In genomic region chr19:28974862-28975611, GRCm38 (mm10) we compare ENCODE assay signal across 8 mouse cellular contexts. TPM values are rescaled to one million over a fixed set of nuclear protein-coding genes. Genes with fewer than 3 reads are reported as not detected.
A peak's percentile ranks its signal among the peaks of the same experiment; 100 is the strongest.
DNase-seq lines count a peak whose midpoint lies in the region; ATAC-seq and TF ChIP-seq lines count a peak whose summit lies in the region.

No protein-coding gene starts in this region.

- H3K36me3 ChIP-seq in ES-E14 (ENCODE audit: control insufficient read depth, insufficient read depth, low read length, poor library complexity, severe bottlenecking), result no peaks in the 10 kb centered on the region
- H3K36me3 ChIP-seq in lung, embryonic 14.5 days (ENCODE audit: insufficient read depth), result no peaks in the 10 kb centered on the region

- no peak for TF ChIP-seq POLR2A in cerebellum, adult 2 months (IDR thresholded peaks at IDR 0.05; ENCODE audit: borderline replicate concordance, insufficient read depth, low read length)

- H3K27ac ChIP-seq in ES-E14 (ENCODE audit: insufficient read depth, low read depth, low read length, poor library complexity, severe bottlenecking), result no peak overlapping the region
- no peak overlapping the region for H3K27ac ChIP-seq in cerebellum, adult 2 months (ENCODE audit: insufficient read depth, low read length)
- H3K27ac ChIP-seq in lung, embryonic 14.5 days (ENCODE audit: low read depth), result no peak overlapping the region

- peak overlapping the region; percentile 60 for H3K4me2 ChIP-seq in lung, embryonic 14.5 days

- no peaks in the 10 kb centered on the region for H3K9me3 ChIP-seq in ES-E14 (ENCODE audit: control insufficient read depth, insufficient read depth, low read depth, low read length)
- H3K9me3 ChIP-seq in lung, embryonic 14.5 days (ENCODE audit: low read depth, low read length), result no peaks in the 10 kb centered on the region

- DNase-seq in ES-E14 (ENCODE audit: low read depth, low spot score), result peak; percentile 66
- peak; percentile 70 to 73 for DNase-seq in cerebellum, adult 2 months
- peak; percentile 67 for DNase-seq in forelimb bud, embryonic 11.5 days (ENCODE audit: low read depth, low spot score)
- DNase-seq in layer of hippocampus, adult 8-10 months (ENCODE audit: low spot score in 2 of 2), result peak; percentile 70 to 86
- peak; percentile 84 for DNase-seq in lung, embryonic 14.5 days
- DNase-seq in ovary, adult 18-20 months (ENCODE audit: low spot score), result peak; percentile 44
- peak; percentile 63 for DNase-seq in thymus, postnatal 0 days (ENCODE audit: low spot score)

- ATAC-seq in hematopoietic stem cell, adult 5-6 weeks (replicated peaks in 1 of 2; ENCODE audit: insufficient read depth in 1 of 2, low FRiP score in 2 of 2, low TSS enrichment in 1 of 2, low read depth in 1 of 2, poor library complexity in 2 of 2, severe bottlenecking in 2 of 2), result peak; percentile 69 to 86
- ATAC-seq in lung, embryonic 14.5 days (ENCODE audit: insufficient read depth), result peak; percentile 49; the same call in 1 of the 2 replicates

- H3K4me3 ChIP-seq in ES-E14 (ENCODE audit: insufficient read depth in 1 of 2, low read depth in 1 of 2, low read length in 2 of 2, poor library complexity in 1 of 2, severe bottlenecking in 1 of 2), result peak overlapping the region; percentile 63 to 64
- peak overlapping the region; percentile 57 for H3K4me3 ChIP-seq in cerebellum, adult 2 months (replicated peaks; ENCODE audit: insufficient read depth, low read depth, low read length)
- peak overlapping the region; percentile 30 for H3K4me3 ChIP-seq in lung, embryonic 14.5 days (ENCODE audit: low read depth, low read length)

- H3K9ac ChIP-seq in ES-E14 (ENCODE audit: insufficient read depth, low read depth, low read length, poor library complexity, severe bottlenecking), result peak overlapping the region; percentile 21
- H3K9ac ChIP-seq in lung, embryonic 14.5 days, result peak overlapping the region; percentile 13; the same call in 1 of the 2 replicates

- WGBS in cerebellum, adult 2 months, result 9% methylated on average over 35 of the region's 35 CpGs
- WGBS in lung, embryonic 14.5 days, result 15% methylated on average over 35 of the region's 35 CpGs

- in situ Hi-C loops in ES-E14 (cut with MboI; ENCODE audit: low sequenced_read_pairs in 2 of 2, unreplicated experiment in 2 of 2), result no loop called here

- no peaks in the 10 kb centered on the region for H3K27me3 ChIP-seq in cerebellum, adult 2 months (ENCODE audit: control insufficient read depth, insufficient read depth, low read length)
- 0 out of 2 replicates have a peak, but pooled peaks cover 4% of the 10 kb centered on the region for H3K27me3 ChIP-seq in lung, embryonic 14.5 days (ENCODE audit: insufficient read depth, low read length)

- no peaks in the 10 kb centered on the region for H3K4me1 ChIP-seq in ES-E14 (ENCODE audit: control insufficient read depth in 2 of 2, insufficient read depth in 2 of 2, low read length in 2 of 2, poor library complexity in 1 of 2)
- H3K4me1 ChIP-seq in cerebellum, adult 2 months (ENCODE audit: control insufficient read depth, insufficient read depth, low read length), result no peaks in the 10 kb centered on the region
- no peaks in the 10 kb centered on the region; the same call in 1 of the 2 replicates for H3K4me1 ChIP-seq in lung, embryonic 14.5 days (ENCODE audit: insufficient read depth)

- peak; percentile 51; the same call in 1 of the 2 replicates for TF ChIP-seq CTCF in cerebellum, adult 2 months (IDR thresholded peaks at IDR 0.05; ENCODE audit: borderline replicate concordance, insufficient read depth, low read depth, low read length)
- peak; percentile 85 for TF ChIP-seq CTCF in lung, embryonic 14.5 days (IDR thresholded peaks at IDR 0.05; ENCODE audit: low read depth)

TF ChIP-seq in ES-E14, 5 proteins besides CTCF, POLR2A, EP300 and RAD21:
- TF ChIP-seq ZC3H11A (IDR thresholded peaks at IDR 0.05; ENCODE audit: borderline replicate concordance, low read depth, low read length), result peak; percentile 61; the same call in 1 of the 2 replicates
- no peak for TF ChIP-seq HCFC1 (IDR thresholded peaks at IDR 0.05; ENCODE audit: borderline replicate concordance, insufficient read depth, low read length)

RNA-seq across cellular contexts. Expression of gene 4430402I18Rik, which starts 7.4 kb away (rescaled TPM):
- 0.31 and 0.69 TPM in 2 replicates for total RNA-seq in ES-E14 (2012; rRNA removed)
- 4.5 and 6.2 TPM in 2 replicates for polyA plus RNA-seq in cerebellum, adult 2 months (2012; rRNA removed)
- total RNA-seq in hematopoietic stem cell, adult 5-6 weeks (2017), result 0.75 TPM in 1 of 2 replicates, not detected in the other
- 10 to 100 TPM in 1 of 4 experiments, 1 to 10 TPM in 3; 4.8 to 11.1 (median 6.9) TPM for total RNA-seq in layer of hippocampus, adult 8-10 months (2022)
- polyA plus RNA-seq in lung, embryonic 14.5 days (2014; fragmentation: Nextera tagmentation; extraction: Ambion mirVana), result 1.7 and 2.1 TPM in 2 replicates
- 0.42 and 0.83 TPM in 2 replicates for polyA plus RNA-seq in thymus, postnatal 0 days (2015; fragmentation: Nextera tagmentation; extraction: Ambion mirVana)

RNA-seq across cellular contexts. Expression of gene Plpp6, which starts 11.3 kb away (rescaled TPM):
- 2.0 and 3.0 TPM in 2 replicates for total RNA-seq in ES-E14 (2012; rRNA removed)
- 29.7 and 31.9 TPM in 2 replicates for polyA plus RNA-seq in cerebellum, adult 2 months (2012; rRNA removed)
- total RNA-seq in hematopoietic stem cell, adult 5-6 weeks (2017), result 8.2 and 9.8 TPM in 2 replicates
- 10 to 100 TPM; 50.5 to 57.9 (median 52.1) TPM for total RNA-seq in layer of hippocampus, adult 8-10 months (2022)
- 9.6 and 10.3 TPM in 2 replicates for polyA plus RNA-seq in lung, embryonic 14.5 days (2014; fragmentation: Nextera tagmentation; extraction: Ambion mirVana)
- 8.5 TPM in 2 replicates for polyA plus RNA-seq in thymus, postnatal 0 days (2015; fragmentation: Nextera tagmentation; extraction: Ambion mirVana)

RNA-seq across cellular contexts. Expression of gene Cdc37l1, which starts 15.1 kb away (rescaled TPM):
- 46.8 and 52.7 TPM in 2 replicates for total RNA-seq in ES-E14 (2012; rRNA removed)
- polyA plus RNA-seq in cerebellum, adult 2 months (2012; rRNA removed), result 86.2 and 91.8 TPM in 2 replicates
- 41.5 and 51.0 TPM in 2 replicates for total RNA-seq in hematopoietic stem cell, adult 5-6 weeks (2017)
- total RNA-seq in layer of hippocampus, adult 8-10 months (2022), result 100 to 1,000 TPM; 110 to 130 (median 117) TPM
- 44.5 and 46.4 TPM in 2 replicates for polyA plus RNA-seq in lung, embryonic 14.5 days (2014; fragmentation: Nextera tagmentation; extraction: Ambion mirVana)
- 27.2 and 32.2 TPM in 2 replicates for polyA plus RNA-seq in thymus, postnatal 0 days (2015; fragmentation: Nextera tagmentation; extraction: Ambion mirVana)
